Mouse (Mus musculus): ENCODE measurements around the gene Wdr46. TPM values are rescaled to one million over a fixed set of nuclear protein-coding genes. Genes with fewer than 3 reads are reported as not detected.
A peak's percentile ranks its signal among the peaks of the same experiment; 100 is the strongest.

Gene Wdr46
- polyA plus RNA-seq, 1 experiment from 2014 or later, result 32.7 TPM

DNA sequence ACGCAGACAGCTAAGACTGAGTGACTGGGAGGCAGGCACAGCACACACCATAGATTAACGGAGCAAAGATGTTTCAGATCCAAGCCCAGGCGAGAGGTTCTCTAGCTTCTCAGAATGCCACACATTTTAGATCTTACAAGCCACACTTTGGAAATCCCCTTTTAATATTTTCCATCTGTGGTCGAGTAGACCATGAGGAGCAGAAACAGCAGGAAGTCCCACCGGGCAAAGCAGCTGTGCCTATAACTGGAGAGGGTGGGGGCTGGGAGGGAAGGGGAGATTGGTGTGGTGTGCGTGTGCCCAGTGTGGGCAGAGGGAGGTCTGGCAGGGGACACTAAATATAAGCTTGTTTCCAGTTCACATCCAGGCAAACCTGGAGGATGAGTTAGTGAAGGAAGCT is 17.0 kb downstream of the Wdr46 start:
- Histone ChIP-seq H3K36me3 (ENCODE audit: insufficient read depth, low read length) (peaks cover 46% of the 10 kb centered on the region), H3K9ac (replicated peaks; ENCODE audit: low read length) (no peak overlapping the region), H3K27me3 (ENCODE audit: insufficient read depth, low read length) (no peaks in the 10 kb centered on the region), H3K27ac (ENCODE audit: low read length) (no peak overlapping the region), H3K4me2 (replicated peaks; ENCODE audit: low read depth, low read length) (no peak overlapping the region), H3K4me1 (ENCODE audit: insufficient read depth, low read length) (peaks cover 27% of the 10 kb centered on the region), H3K4me3 (ENCODE audit: low read length) (no peak overlapping the region), H3K9me3 (ENCODE audit: low read length) (no peaks in the 10 kb centered on the region)
- 88% methylated on average over 6 of the region's 6 CpGs for WGBS
- ATAC-seq (ENCODE audit: low FRiP score, low TSS enrichment), result no peak

DNA sequence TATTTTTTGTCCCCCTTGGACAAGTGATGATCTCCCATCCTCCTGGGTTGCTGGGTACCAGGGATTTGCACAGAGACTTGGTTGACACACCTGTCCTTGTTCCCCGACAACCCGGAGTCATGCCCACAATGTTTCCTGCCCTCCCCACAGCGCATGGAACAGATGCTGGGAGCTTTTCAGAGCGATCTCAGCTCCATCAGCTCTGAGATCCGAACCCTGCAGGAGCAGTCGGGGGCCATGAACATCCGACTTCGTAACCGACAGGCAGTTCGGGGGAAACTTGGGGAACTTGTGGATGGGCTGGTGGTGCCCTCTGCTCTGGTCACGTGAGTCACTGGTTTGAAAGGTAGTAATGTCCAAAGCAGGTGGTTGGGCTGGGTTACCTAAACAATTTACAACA is 18.0 kb downstream of the Wdr46 start:
- H3K4me3 ChIP-seq (ENCODE audit: low read length), result no peak overlapping the region
- H3K27me3 ChIP-seq (ENCODE audit: insufficient read depth, low read length), result no peaks in the 10 kb centered on the region
- ATAC-seq (ENCODE audit: low FRiP score, low TSS enrichment), result no peak
- H3K9me3 ChIP-seq (ENCODE audit: low read length), result no peaks in the 10 kb centered on the region
- 97% methylated on average over 11 of the region's 11 CpGs for WGBS
- H3K4me2 ChIP-seq (replicated peaks; ENCODE audit: low read depth, low read length), result no peak overlapping the region
- peaks cover 46% of the 10 kb centered on the region for H3K36me3 ChIP-seq (ENCODE audit: insufficient read depth, low read length)
- no peak overlapping the region for H3K9ac ChIP-seq (replicated peaks; ENCODE audit: low read length)
- H3K4me1 ChIP-seq (ENCODE audit: insufficient read depth, low read length), result peaks cover 18% of the 10 kb centered on the region
- no peak overlapping the region for H3K27ac ChIP-seq (ENCODE audit: low read length)

DNA sequence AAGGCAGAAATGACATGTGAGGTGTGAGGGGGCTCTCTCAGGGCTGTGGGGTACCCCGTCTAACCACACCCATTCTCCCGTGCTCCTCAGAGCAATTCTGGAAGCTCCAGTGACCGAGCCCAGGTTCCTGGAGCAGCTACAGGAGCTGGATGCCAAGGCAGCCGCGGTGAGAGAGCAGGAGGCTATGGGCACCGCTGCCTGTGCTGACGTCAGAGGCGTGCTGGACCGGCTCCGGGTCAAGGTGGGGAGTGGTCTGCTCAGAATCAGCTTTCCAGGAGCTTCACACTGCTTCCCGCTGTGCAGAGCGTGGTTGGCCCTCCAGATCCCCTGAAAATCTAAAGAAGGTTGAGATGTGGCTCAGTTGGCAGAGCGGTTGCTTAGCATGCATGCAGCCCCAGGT is 18.7 kb downstream of the Wdr46 start:
- Histone ChIP-seq H3K4me1 (ENCODE audit: insufficient read depth, low read length) (peaks cover 11% of the 10 kb centered on the region), H3K36me3 (ENCODE audit: insufficient read depth, low read length) (peaks cover 45% of the 10 kb centered on the region), H3K9ac (replicated peaks; ENCODE audit: low read length) (no peak overlapping the region), H3K27ac (ENCODE audit: low read length) (no peak overlapping the region), H3K4me2 (replicated peaks; ENCODE audit: low read depth, low read length) (no peak overlapping the region), H3K9me3 (ENCODE audit: low read length) (no peaks in the 10 kb centered on the region), H3K27me3 (ENCODE audit: insufficient read depth, low read length) (no peaks in the 10 kb centered on the region), H3K4me3 (ENCODE audit: low read length) (no peak overlapping the region)
- WGBS, result 97% methylated on average over 13 of the region's 13 CpGs
- ATAC-seq (ENCODE audit: low FRiP score, low TSS enrichment), result no peak

DNA sequence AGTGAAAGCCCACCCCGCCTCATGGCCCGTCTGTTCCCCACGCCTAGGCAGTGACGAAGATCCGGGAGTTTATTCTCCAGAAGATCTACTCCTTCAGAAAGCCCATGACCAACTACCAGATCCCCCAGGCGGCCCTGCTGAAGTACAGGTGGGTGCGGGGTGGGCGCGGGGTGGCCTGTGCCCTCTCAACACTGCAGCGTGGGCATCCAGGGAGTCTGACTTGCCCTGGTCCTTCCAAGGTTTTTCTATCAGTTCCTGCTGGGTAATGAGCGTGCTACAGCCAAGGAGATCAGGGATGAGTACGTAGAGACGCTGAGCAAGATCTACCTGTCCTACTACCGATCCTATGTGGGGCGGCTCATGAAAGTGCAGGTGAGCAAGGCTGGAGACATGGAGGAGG is 19.5 kb downstream of the Wdr46 start:
- no peaks in the 10 kb centered on the region for H3K9me3 ChIP-seq (ENCODE audit: low read length)
- H3K4me2 ChIP-seq (replicated peaks; ENCODE audit: low read depth, low read length), result no peak overlapping the region
- no peak overlapping the region for H3K27ac ChIP-seq (ENCODE audit: low read length)
- H3K4me1 ChIP-seq (ENCODE audit: insufficient read depth, low read length), result peaks cover 5% of the 10 kb centered on the region
- no peak for ATAC-seq (ENCODE audit: low FRiP score, low TSS enrichment)
- H3K4me3 ChIP-seq (ENCODE audit: low read length), result no peak overlapping the region
- 95% methylated on average over 15 of the region's 15 CpGs for WGBS
- H3K27me3 ChIP-seq (ENCODE audit: insufficient read depth, low read length), result no peaks in the 10 kb centered on the region
- peaks cover 45% of the 10 kb centered on the region for H3K36me3 ChIP-seq (ENCODE audit: insufficient read depth, low read length)
- no peak overlapping the region for H3K9ac ChIP-seq (replicated peaks; ENCODE audit: low read length)

DNA sequence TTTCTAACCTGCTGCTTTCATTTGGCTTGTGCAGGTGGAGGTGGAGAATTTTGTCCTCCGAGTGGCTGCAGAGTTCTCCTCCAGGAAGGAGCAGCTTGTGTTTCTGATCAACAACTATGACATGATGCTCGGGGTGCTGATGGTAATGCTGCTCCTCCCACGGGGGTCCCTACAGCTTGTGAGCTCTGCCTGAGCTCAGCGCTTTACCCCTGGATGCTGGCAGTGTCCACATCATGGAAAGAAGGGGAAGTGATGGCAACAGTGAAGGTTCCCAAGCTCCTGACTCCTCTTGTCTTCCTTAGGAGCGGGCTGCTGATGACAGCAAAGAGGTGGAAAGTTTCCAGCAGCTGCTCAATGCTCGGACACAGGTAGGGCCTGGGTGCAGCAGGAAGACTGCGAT is 22.4 kb downstream of the Wdr46 start:
- 91% methylated on average over 7 of the region's 7 CpGs for WGBS
- Histone ChIP-seq H3K9ac (replicated peaks; ENCODE audit: low read length) (no peak overlapping the region), H3K4me2 (replicated peaks; ENCODE audit: low read depth, low read length) (no peak overlapping the region), H3K36me3 (ENCODE audit: insufficient read depth, low read length) (peaks cover 48% of the 10 kb centered on the region), H3K27ac (ENCODE audit: low read length) (no peak overlapping the region), H3K9me3 (ENCODE audit: low read length) (no peaks in the 10 kb centered on the region), H3K27me3 (ENCODE audit: insufficient read depth, low read length) (no peaks in the 10 kb centered on the region), H3K4me1 (ENCODE audit: insufficient read depth, low read length) (no peaks in the 10 kb centered on the region), H3K4me3 (ENCODE audit: low read length) (no peak overlapping the region)
- no peak for ATAC-seq (ENCODE audit: low FRiP score, low TSS enrichment)

DNA sequence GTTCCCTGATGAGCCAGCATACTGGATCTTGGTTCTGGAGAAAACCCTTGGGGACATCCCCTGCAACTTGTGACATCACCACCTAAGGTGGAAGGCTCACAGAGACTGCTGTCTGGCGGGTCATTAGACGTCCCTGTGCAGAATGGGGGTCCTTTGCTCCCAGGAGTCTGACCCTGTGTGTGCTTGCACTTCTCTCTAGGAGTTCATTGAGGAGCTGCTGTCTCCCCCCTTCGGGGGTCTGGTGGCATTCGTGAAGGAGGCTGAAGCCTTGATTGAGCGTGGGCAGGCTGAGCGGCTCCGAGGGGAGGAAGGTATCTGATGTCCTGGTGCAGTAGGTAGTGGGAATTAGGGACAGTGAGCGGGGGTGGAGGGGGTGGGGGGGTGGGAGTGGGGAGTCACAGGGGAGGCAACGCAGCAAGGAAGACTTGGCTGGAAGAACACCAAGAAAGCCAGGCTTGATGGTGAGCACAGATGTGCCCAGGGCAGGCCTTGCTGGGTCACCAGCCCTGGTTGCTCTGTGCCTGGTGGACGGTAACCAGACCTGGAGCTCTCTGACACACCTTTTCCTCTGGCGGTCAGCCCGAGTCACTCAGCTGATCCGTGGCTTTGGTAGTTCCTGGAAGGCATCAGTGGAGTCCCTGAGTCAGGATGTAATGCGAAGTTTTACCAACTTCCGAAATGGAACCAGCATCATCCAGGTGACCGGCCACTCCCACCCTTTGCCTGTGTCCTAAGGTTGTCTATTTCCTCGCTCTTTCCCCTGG is 24.8 kb downstream of the Wdr46 start:
- Histone ChIP-seq H3K4me2 (replicated peaks; ENCODE audit: low read depth, low read length) (no peak overlapping the region), H3K27me3 (ENCODE audit: insufficient read depth, low read length) (no peaks in the 10 kb centered on the region), H3K4me1 (ENCODE audit: insufficient read depth, low read length) (no peaks in the 10 kb centered on the region), H3K4me3 (ENCODE audit: low read length) (no peak overlapping the region), H3K27ac (ENCODE audit: low read length) (no peak overlapping the region), H3K36me3 (ENCODE audit: insufficient read depth, low read length) (peaks cover 33% of the 10 kb centered on the region), H3K9me3 (ENCODE audit: low read length) (no peaks in the 10 kb centered on the region; the same call in 1 of the 2 replicates), H3K9ac (replicated peaks; ENCODE audit: low read length) (no peak overlapping the region)
- WGBS, result 84% methylated on average over 17 of the region's 17 CpGs
- no peak for ATAC-seq (ENCODE audit: low FRiP score, low TSS enrichment)

DNA sequence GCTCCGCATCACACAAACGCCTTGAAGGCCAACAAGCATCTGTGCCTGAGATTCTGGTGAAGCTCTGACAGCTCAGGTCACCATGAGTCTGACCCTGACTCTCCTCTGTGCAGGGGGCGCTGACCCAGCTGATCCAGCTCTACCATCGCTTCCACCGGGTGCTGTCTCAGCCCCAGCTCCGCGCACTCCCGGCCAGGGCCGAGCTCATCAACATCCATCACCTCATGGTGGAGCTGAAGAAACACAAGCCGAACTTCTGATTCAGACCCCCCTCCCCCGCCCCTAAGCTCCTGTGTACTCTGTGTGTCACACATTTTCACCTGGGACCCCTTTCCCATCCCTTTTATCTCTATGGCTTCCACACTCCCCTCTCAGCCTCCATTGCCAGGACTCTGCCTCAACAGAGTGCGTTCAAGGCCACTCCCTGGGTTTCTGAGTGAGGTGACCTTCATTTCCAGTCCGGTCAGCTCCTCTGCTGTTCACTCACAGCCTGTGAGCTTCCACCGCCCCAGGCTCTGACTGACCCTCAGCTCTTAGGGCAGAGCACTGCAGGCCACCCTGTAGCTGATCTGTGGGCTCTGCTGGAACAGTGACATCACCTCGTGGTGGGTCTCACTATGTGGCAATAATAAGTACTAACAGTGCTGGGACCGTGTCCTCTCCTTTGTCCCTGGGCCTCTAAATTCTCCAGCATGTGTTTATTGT is 25.5 kb downstream of the Wdr46 start:
- no peaks in the 10 kb centered on the region for H3K27me3 ChIP-seq (ENCODE audit: insufficient read depth, low read length)
- no peak overlapping the region for H3K9ac ChIP-seq (replicated peaks; ENCODE audit: low read length)
- H3K9me3 ChIP-seq (ENCODE audit: low read length), result no peaks in the 10 kb centered on the region; the same call in 1 of the 2 replicates
- H3K27ac ChIP-seq (ENCODE audit: low read length), result no peak overlapping the region
- 86% methylated on average over 15 of the region's 16 CpGs for WGBS
- no peak overlapping the region for H3K4me2 ChIP-seq (replicated peaks; ENCODE audit: low read depth, low read length)
- H3K4me3 ChIP-seq (ENCODE audit: low read length), result no peak overlapping the region
- ATAC-seq (ENCODE audit: low FRiP score, low TSS enrichment), result no peak
- peaks cover 32% of the 10 kb centered on the region for H3K36me3 ChIP-seq (ENCODE audit: insufficient read depth, low read length)
- no peaks in the 10 kb centered on the region for H3K4me1 ChIP-seq (ENCODE audit: insufficient read depth, low read length)

DNA sequence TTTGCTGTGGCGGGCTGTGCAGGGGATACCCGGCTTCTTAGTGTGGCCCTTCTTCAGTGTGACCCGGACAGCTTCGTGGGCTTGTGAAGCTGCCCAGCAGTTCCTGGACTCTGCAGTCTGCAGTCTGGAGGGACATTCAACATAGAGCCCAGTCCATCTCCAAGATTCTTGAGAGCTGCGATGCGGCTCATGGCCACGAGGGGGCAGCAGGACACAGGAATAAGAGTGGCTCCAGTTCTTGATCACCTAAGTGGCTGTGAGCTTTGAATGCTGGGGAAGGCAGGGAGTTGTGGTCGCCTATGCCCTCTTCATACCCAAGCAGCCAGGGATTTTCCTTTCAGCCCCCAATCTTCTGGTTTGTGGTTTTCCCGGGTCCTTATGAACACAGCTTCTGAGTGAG is 28.0 kb downstream of the Wdr46 start:
- H3K9me3 ChIP-seq (ENCODE audit: low read length), result no peaks in the 10 kb centered on the region; the same call in 1 of the 2 replicates
- no peak overlapping the region for H3K27ac ChIP-seq (ENCODE audit: low read length)
- H3K4me3 ChIP-seq (ENCODE audit: low read length), result no peak overlapping the region
- no peak overlapping the region for H3K4me2 ChIP-seq (replicated peaks; ENCODE audit: low read depth, low read length)
- H3K36me3 ChIP-seq (ENCODE audit: insufficient read depth, low read length), result peaks cover 11% of the 10 kb centered on the region
- peak; percentile 52; the same call in 1 of the 2 replicates for ATAC-seq (ENCODE audit: low FRiP score, low TSS enrichment)
- no peak overlapping the region for H3K9ac ChIP-seq (replicated peaks; ENCODE audit: low read length)
- H3K4me1 ChIP-seq (ENCODE audit: insufficient read depth, low read length), result no peaks in the 10 kb centered on the region
- H3K27me3 ChIP-seq (ENCODE audit: insufficient read depth, low read length), result peaks cover 1% of the 10 kb centered on the region; the same call in 1 of the 2 replicates
- WGBS, result 3% methylated on average over 9 of the region's 9 CpGs

DNA sequence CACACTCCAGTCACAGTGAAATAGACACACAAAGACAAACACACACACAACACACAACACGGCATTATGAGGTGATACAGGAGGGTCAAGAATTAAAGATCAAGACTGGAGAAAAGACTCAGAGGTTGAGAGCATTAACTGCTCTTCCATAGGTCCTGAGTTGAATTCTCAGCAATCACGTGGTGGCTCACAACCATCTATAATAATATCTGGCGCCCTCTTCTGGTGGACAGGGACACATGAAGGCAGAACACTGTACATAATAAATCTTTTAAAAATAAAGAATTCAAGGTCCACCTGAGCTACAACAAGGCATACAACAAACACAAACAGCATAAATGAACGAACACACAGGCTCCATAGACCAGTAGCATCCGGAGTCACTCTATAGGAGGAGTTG is 28.5 kb downstream of the Wdr46 start:
- Histone ChIP-seq H3K27ac (ENCODE audit: low read length) (no peak overlapping the region), H3K36me3 (ENCODE audit: insufficient read depth, low read length) (peaks cover 7% of the 10 kb centered on the region), H3K4me2 (replicated peaks; ENCODE audit: low read depth, low read length) (no peak overlapping the region), H3K4me3 (ENCODE audit: low read length) (no peak overlapping the region), H3K9ac (replicated peaks; ENCODE audit: low read length) (no peak overlapping the region), H3K4me1 (ENCODE audit: insufficient read depth, low read length) (no peaks in the 10 kb centered on the region), H3K9me3 (ENCODE audit: low read length) (no peaks in the 10 kb centered on the region; the same call in 1 of the 2 replicates), H3K27me3 (ENCODE audit: insufficient read depth, low read length) (peaks cover 4% of the 10 kb centered on the region; the same call in 1 of the 2 replicates)
- 0 out of 2 replicates have a peak, but pooled peaks have one; percentile 2 for ATAC-seq (ENCODE audit: low FRiP score, low TSS enrichment)
- WGBS, result 29% methylated on average over 5 of the region's 5 CpGs

DNA sequence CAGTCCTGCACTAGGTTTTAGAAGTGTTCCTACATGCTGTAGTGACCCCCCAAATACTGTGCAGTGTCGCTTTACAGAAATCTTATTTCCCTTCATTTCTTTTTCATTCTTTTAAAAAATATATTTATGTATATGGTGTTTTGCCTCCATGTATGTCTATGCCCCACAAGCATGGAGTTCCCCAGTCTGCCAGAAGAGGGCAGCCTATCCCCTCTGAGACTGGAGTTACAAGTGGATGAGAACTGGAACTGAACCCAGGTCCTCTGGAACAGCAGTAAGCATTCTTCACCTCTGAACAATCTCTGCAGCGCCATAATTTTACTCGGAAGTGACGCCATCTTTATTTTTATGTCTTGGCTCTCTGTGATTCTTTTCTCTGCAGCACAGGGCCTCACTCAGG is 28.9 kb downstream of the Wdr46 start:
- peaks cover 5% of the 10 kb centered on the region for H3K36me3 ChIP-seq (ENCODE audit: insufficient read depth, low read length)
- H3K27ac ChIP-seq (ENCODE audit: low read length), result no peak overlapping the region
- no peaks in the 10 kb centered on the region; the same call in 1 of the 2 replicates for H3K9me3 ChIP-seq (ENCODE audit: low read length)
- 75% methylated on average over 4 of the region's 4 CpGs for WGBS
- peaks cover 4% of the 10 kb centered on the region; the same call in 1 of the 2 replicates for H3K27me3 ChIP-seq (ENCODE audit: insufficient read depth, low read length)
- no peak overlapping the region for H3K9ac ChIP-seq (replicated peaks; ENCODE audit: low read length)
- no peak overlapping the region for H3K4me2 ChIP-seq (replicated peaks; ENCODE audit: low read depth, low read length)
- no peaks in the 10 kb centered on the region for H3K4me1 ChIP-seq (ENCODE audit: insufficient read depth, low read length)
- no peak overlapping the region for H3K4me3 ChIP-seq (ENCODE audit: low read length)
- no peak for ATAC-seq (ENCODE audit: low FRiP score, low TSS enrichment)
